Mouse (Mus musculus) large intestine, adult 2 months (tissue): ENCODE data around the gene Pgap3. TPM values are rescaled to one million over a fixed set of nuclear protein-coding genes. Genes with fewer than 3 reads are reported as not detected.

Source experiments
- DNase-seq: peaks from one replicate; pipeline ENCODE4 v3.0.0-alpha.2; 2012; ENCODE audit warnings: low read depth, low spot score
- WGBS: fragments of 180-500 bp; shearing (Covaris S2); methylation state at CpG from one replicate; pipeline ENCODE4 v1.1.7; 2018; 5-methylcytosine and 5-hydroxymethylcytosine counted together
- polyA plus RNA-seq: library from polyadenylated mRNA; depleted of rRNA; stranded (reverse); fragments of >200 nt; gene quantifications from 2 replicates; pipeline ENCODE4 v1.2.3, GENCODE M21; 2012; rRNA removed

Pgap3 gene
- polyA plus RNA-seq, 1 experiment = 34.0 TPM

DNA sequence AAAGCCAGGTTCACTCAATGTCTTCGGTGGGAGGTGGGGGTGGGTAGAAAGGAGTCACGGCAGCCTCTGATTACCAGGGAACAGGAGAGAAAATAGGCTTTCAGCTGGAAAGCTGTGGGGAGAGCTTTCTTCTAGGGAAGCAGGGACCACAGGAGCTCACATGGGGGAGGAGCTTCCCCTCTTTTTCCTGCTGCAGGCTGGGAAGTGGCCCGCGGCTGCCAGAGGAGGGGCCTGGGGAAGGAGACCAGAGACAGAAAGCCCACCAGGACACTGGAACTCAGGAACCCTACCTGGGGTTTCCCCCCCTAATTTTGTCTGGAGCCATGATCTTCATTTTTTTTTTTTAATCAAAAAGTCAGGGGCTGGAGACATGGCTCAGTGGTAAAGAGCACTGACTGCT is 59.7 kb downstream of the Pgap3 start:
- 49% methylated on average over 4 of the region's 4 CpGs for WGBS
- no peak for DNase-seq

- WGBS = 25% methylated on average over 11 of the region's 11 CpGs
- no peak for DNase-seq
These were observed 60.5 kb downstream of the Pgap3 start for GRCm38 (mm10) chr11:98339679-98340287.

DNA sequence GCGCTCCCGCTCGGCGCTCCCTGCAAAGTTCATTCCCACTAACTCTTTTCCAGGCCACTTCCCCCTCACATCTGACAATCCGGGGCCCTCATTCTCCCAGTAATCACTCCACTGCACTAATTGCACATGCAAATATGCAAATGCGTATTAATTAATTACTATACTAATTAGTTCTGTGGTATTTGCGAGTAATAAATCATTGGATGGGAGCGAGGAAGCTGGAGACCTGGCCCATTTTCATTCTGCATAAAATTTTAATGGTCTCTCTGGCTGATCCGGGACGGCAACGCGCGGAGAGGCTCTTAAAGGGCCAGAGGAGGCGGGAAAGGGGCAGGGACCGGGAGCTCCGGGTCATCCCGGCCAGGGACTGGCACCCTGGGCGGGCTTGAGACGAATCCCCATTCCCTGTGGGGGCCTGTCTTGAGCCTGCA is 61.2 kb downstream of the Pgap3 start:
- WGBS = under 1% methylated on average over 19 of the region's 19 CpGs
- DNase-seq = no peak

Other genes with a start within 250 kb of the Pgap3 start
- 7.5 and 14.6 TPM in 2 replicates for gene Med1, start 207.2 kb downstream of the Pgap3 start, polyA plus RNA-seq
- 8.5 and 14.0 TPM in 2 replicates for gene Cdk12, start 197.4 kb downstream of the Pgap3 start, polyA plus RNA-seq
- 0.04 TPM in 1 of 2 replicates, not detected in the other for gene Neurod2, start 70.8 kb downstream of the Pgap3 start, polyA plus RNA-seq
- 382 and 459 TPM in 2 replicates for gene Ppp1r1b, start 52.1 kb downstream of the Pgap3 start, polyA plus RNA-seq
- gene Stard3, start 42.1 kb downstream of the Pgap3 start, polyA plus RNA-seq = 68.3 and 98.9 TPM in 2 replicates
- 0.60 and 0.69 TPM in 2 replicates for gene Tcap, start 16.7 kb downstream of the Pgap3 start, polyA plus RNA-seq
- gene Pnmt, start 14.0 kb downstream of the Pgap3 start, polyA plus RNA-seq = not detected in 2 replicates
- 62.1 and 92.7 TPM in 2 replicates for gene Erbb2, start 12.0 kb upstream of the Pgap3 start, polyA plus RNA-seq
- 72.4 and 90.3 TPM in 2 replicates for gene Mien1, start 38.5 kb upstream of the Pgap3 start, polyA plus RNA-seq
- gene Grb7, start 45.9 kb upstream of the Pgap3 start, polyA plus RNA-seq = 83.7 and 92.9 TPM in 2 replicates
- 8.1 and 15.1 TPM in 2 replicates for gene Ikzf3, start 145.5 kb upstream of the Pgap3 start, polyA plus RNA-seq
- 0.31 and 0.78 TPM in 2 replicates for gene Zpbp2, start 150.6 kb upstream of the Pgap3 start, polyA plus RNA-seq
- 45.7 and 70.2 TPM in 2 replicates for gene Ormdl3, start 186.9 kb upstream of the Pgap3 start, polyA plus RNA-seq
- not detected in 2 replicates for gene Lrrc3c, start 197.8 kb upstream of the Pgap3 start, polyA plus RNA-seq
- not detected in 2 replicates for gene Gm12355, start 225.2 kb upstream of the Pgap3 start, polyA plus RNA-seq
- gene Gsdma3, start 225.9 kb upstream of the Pgap3 start, polyA plus RNA-seq = not detected in 2 replicates
- gene Gsdma2, start 246.3 kb upstream of the Pgap3 start, polyA plus RNA-seq = 0.89 and 1.8 TPM in 2 replicates